Mouse (Mus musculus) lung, postnatal 0 days (tissue): ENCODE measurements around the gene Arsa. TPM values are rescaled to one million over a fixed set of nuclear protein-coding genes. Genes with fewer than 3 reads are reported as not detected.
A peak's percentile ranks its signal among the peaks of the same experiment; 100 is the strongest.

Source experiments
- ATAC-seq: fragments of 200-750 bp; cut with Nextera tagmentation; 2 replicates; pipeline ENCODE4 v1.8.0; 2017; ENCODE audit warnings: moderate library complexity
- DNase-seq: peaks from one replicate; pipeline ENCODE4 v3.0.0-alpha.2; 2016; ENCODE audit warnings: low spot score
- H3K27ac ChIP-seq: fragments of 300-500 bp; sonication (generic); 2 replicates; pipeline ENCODE4 v1.5.1; 2014; ENCODE audit warnings: antibody characterized with exemption, mild to moderate bottlenecking, low read length, mixed read lengths
- H3K27me3 ChIP-seq: fragments of 300-500 bp; sonication (generic); replicated peaks from 2 replicates; pipeline ENCODE4 v1.6.1; 2014; ENCODE audit warnings: low read length, mixed read lengths; ENCODE audit not compliant: insufficient read depth
- H3K36me3 ChIP-seq: fragments of 300-500 bp; sonication (generic); 2 replicates; pipeline ENCODE4 v1.6.1; 2014; ENCODE audit warnings: low read length, mixed read lengths; ENCODE audit not compliant: insufficient read depth
- H3K4me1 ChIP-seq: fragments of 300-500 bp; sonication (generic); 2 replicates; pipeline ENCODE4 v1.6.1; 2014; ENCODE audit warnings: antibody characterized with exemption, low read depth, low read length, mixed read lengths; ENCODE audit not compliant: insufficient read depth
- H3K4me2 ChIP-seq: fragments of 300-500 bp; sonication (generic); replicated peaks from 2 replicates; pipeline ENCODE4 v1.6.1; 2014; ENCODE audit warnings: low read depth, mild to moderate bottlenecking, low read length, moderate library complexity, mixed read lengths
- H3K4me3 ChIP-seq: fragments of 300-500 bp; sonication (generic); 2 replicates; pipeline ENCODE4 v1.5.1; 2014; ENCODE audit warnings: low read depth, low read length
- H3K9ac ChIP-seq: fragments of 300-500 bp; sonication (generic); replicated peaks from 2 replicates; pipeline ENCODE4 v1.6.1; 2014; ENCODE audit warnings: low read depth, mild to moderate bottlenecking
- H3K9me3 ChIP-seq: fragments of 300-500 bp; sonication (generic); 2 replicates; pipeline ENCODE4 v1.6.1; 2016; ENCODE audit warnings: low read length, mixed read lengths
- CTCF ChIP-seq: IDR thresholded peaks from 2 replicates; pipeline ENCODE4 v1.5.1; 2016; ENCODE audit warnings: antibody characterized with exemption, mild to moderate bottlenecking
- EP300 ChIP-seq: IDR thresholded peaks from 2 replicates; pipeline ENCODE4 v1.6.1; 2016; ENCODE audit warnings: antibody characterized with exemption, mild to moderate bottlenecking, control low read depth
- WGBS: fragments of 180-500 bp; shearing (Covaris S2); extraction: QIAGEN DNeasy Blood & Tissue Kit; methylation state at CpG from one replicate; pipeline ENCODE4 v1.1.7; 2014; 5-methylcytosine and 5-hydroxymethylcytosine counted together
- polyA plus RNA-seq: library from polyadenylated mRNA; unstranded; fragments of >200 nt; fragmentation: Nextera tagmentation; extraction: Ambion mirVana; gene quantifications from 2 replicates; pipeline ENCODE4 v1.2.1, GENCODE M21; 2015

Gene Arsa
- polyA plus RNA-seq, 1 experiment from 2014 or later, result 22.4 TPM

DNA sequence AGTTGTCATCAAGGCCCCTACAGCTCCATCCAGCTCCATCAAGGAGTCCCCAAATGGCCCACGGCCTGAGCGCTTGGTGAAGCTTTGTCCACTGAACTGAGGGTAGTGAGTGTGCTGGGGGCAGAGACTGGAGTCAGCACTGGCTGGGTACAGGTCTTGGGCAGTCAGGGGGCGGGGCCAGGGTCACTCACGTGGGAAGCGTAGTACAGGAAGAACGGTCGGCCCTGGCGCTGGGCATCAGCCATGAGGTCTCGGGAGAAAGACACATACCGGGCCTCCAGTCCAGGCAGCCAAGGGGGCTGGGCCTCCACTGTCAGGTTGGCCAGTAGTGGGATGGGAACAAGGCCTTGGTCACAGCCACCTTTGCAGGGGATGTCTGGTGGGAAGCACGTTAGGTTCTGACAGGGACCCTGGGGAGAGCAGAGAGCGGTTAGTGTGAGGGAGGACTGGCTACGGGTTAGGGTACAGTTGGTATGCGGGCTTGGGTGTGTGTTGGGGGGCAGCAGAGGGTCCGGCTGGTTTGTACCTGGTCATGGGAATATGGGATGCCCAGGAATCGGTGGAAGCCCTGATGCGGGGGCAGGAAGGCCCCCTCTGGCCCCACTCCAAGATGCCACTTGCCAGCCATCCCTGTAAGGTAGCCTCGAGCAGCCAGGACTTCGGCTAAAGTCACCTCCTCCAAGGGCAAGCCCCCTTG is 2.5 kb downstream of the Arsa start:
- no peaks in the 10 kb centered on the region for H3K36me3 ChIP-seq
- H3K9ac ChIP-seq, result no peak overlapping the region
- no peak overlapping the region for H3K4me3 ChIP-seq
- H3K9me3 ChIP-seq, result no peaks in the 10 kb centered on the region
- DNase-seq, result no peak
- no peak overlapping the region for H3K4me2 ChIP-seq
- WGBS, result 91% methylated on average over 19 of the region's 19 CpGs
- no peak overlapping the region for H3K27ac ChIP-seq
- TF ChIP-seq EP300 (no peak), CTCF (no peak)
- no peaks in the 10 kb centered on the region for H3K27me3 ChIP-seq
- no peak for ATAC-seq
- peaks cover 8% of the 10 kb centered on the region; the same call in 1 of the 2 replicates for H3K4me1 ChIP-seq

DNA sequence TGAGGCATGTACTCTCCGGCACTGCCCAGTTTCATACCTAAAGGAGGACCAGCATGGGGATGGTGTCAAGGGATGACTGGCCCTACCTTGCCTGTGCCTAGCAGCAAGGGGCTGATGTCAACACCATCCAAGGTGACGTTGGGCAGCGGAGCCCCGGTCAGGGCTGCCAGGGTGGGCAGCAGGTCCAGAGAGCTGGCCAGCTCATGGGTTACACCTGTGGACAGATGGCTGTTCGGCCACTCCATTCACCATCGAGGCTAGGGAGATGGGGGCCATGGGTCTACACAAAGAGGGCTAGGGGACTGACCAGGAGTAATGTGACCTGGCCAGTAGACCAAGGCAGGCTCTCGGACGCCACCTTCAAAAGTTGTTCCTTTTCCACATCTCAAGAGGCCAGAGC is 3.3 kb downstream of the Arsa start:
- H3K27me3 ChIP-seq, result no peaks in the 10 kb centered on the region
- ATAC-seq (no peak), DNase-seq (no peak)
- peaks cover 8% of the 10 kb centered on the region; the same call in 1 of the 2 replicates for H3K4me1 ChIP-seq
- H3K9ac ChIP-seq, result no peak overlapping the region
- TF ChIP-seq CTCF, result no peak
- no peak for TF ChIP-seq EP300
- 96% methylated on average over 8 of the region's 8 CpGs for WGBS
- H3K4me3 ChIP-seq, result no peak overlapping the region
- no peak overlapping the region for H3K4me2 ChIP-seq
- H3K9me3 ChIP-seq, result no peaks in the 10 kb centered on the region
- no peaks in the 10 kb centered on the region for H3K36me3 ChIP-seq
- H3K27ac ChIP-seq, result no peak overlapping the region

DNA sequence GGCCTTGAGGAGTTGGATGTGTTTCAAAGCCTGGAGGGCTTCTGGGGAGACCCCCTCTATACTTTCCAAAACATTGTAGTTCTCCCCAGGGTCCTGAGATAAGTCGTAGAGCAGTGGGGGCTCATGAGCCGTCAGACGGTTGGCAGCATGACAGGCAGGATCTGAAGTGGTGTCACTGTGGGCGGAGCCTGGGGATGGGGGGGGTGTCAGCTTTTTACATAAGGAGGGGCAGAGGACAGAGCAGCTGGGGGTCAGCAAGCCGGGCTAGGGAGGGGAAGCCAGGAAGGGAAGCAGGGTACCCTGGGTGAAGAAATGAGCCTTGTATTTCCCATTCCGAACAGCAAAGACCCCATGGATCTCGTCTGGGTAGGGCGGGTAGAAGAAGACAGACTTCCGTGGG is 3.9 kb downstream of the Arsa start:
- 65% methylated on average over 9 of the region's 9 CpGs for WGBS
- TF ChIP-seq CTCF (no peak), EP300 (no peak)
- Histone ChIP-seq H3K4me1 (peaks cover 8% of the 10 kb centered on the region; the same call in 1 of the 2 replicates), H3K36me3 (no peaks in the 10 kb centered on the region), H3K27ac (no peak overlapping the region), H3K4me3 (no peak overlapping the region), H3K9me3 (no peaks in the 10 kb centered on the region), H3K9ac (no peak overlapping the region), H3K4me2 (no peak overlapping the region), H3K27me3 (no peaks in the 10 kb centered on the region)
- no peak for ATAC-seq
- DNase-seq, result no peak

DNA sequence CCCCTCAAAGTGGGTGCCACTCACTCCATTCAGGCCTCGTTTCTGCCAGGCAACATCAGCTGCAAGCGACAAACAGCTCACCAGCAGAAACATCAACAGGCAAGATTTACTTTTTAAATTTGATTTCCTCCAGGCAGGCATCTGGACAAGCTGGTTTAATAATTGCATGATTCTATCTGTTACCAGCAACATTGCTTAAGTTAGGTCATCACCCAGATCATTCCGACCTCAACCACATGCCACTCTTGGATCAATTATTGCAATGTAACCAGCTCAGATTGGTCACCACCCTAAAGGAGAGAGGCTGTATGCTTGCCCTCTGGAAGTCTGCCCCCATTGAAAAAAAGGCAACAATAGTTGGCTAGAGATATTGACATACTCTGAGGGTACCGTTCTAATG is 5.7 kb downstream of the Arsa start:
- no peaks in the 10 kb centered on the region for H3K9me3 ChIP-seq
- H3K9ac ChIP-seq, result no peak overlapping the region
- TF ChIP-seq CTCF (no peak), EP300 (no peak)
- DNase-seq, result no peak
- no peaks in the 10 kb centered on the region for H3K36me3 ChIP-seq
- no peak overlapping the region for H3K4me3 ChIP-seq
- no peaks in the 10 kb centered on the region for H3K27me3 ChIP-seq
- ATAC-seq, result no peak
- no peak overlapping the region for H3K27ac ChIP-seq
- peaks cover 8% of the 10 kb centered on the region; the same call in 1 of the 2 replicates for H3K4me1 ChIP-seq
- no peak overlapping the region for H3K4me2 ChIP-seq
- WGBS, result 83% methylated on average over 4 of the region's 4 CpGs

DNA sequence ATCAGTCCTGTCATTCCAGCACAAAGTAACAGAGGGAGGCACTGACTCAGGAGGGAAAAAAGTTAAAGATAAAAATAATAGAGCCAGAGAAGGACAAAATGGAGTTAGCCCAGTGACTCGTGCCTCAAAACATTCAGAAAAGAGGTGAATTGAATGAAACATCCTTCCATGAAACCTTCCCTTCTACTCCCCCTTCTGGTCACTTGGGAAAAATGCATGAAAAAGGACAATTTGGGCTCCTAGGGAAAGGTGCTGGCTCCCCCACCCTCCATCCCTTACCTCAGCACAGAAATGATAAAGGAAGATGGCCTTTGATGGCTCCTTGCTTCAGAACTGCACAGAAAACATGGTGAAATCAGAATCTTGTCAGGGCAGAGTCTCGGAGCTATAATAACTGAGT is 8.6 kb downstream of the Arsa start:
- 20% methylated on average over 2 of the region's 2 CpGs for WGBS
- Histone ChIP-seq H3K27me3 (no peaks in the 10 kb centered on the region), H3K4me3 (no peak overlapping the region), H3K9ac (no peak overlapping the region), H3K27ac (no peak overlapping the region), H3K4me1 (no peaks in the 10 kb centered on the region), H3K36me3 (no peaks in the 10 kb centered on the region), H3K9me3 (no peaks in the 10 kb centered on the region), H3K4me2 (no peak overlapping the region)
- TF ChIP-seq EP300 (no peak), CTCF (peak; percentile 77)
- ATAC-seq (no peak), DNase-seq (peak; percentile 51)

DNA sequence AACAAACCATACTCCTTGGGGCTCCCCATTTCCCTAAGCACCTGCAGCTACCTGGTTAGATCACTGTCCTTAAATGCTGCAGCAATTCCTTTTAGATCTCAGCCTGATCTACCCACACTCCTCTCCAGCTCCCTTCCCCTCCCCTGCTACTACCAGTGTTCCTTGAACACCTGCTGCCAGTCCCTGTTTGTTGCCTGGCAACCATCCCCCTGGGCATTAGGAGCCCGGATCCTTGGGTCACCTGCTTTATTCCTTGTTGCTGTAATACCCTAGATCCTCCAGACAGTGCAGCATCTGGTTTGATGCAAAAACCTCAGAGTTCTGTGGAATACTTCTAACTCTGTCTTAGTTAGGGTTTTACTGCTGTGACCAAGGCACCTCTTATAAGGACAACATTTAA is 12.2 kb downstream of the Arsa start:
- no peak overlapping the region for H3K27ac ChIP-seq
- no peaks in the 10 kb centered on the region for H3K36me3 ChIP-seq
- no peaks in the 10 kb centered on the region for H3K27me3 ChIP-seq
- no peak for TF ChIP-seq CTCF
- TF ChIP-seq EP300, result no peak
- DNase-seq (no peak), ATAC-seq (no peak)
- H3K9ac ChIP-seq, result no peak overlapping the region
- no peaks in the 10 kb centered on the region for H3K4me1 ChIP-seq
- no peaks in the 10 kb centered on the region for H3K9me3 ChIP-seq
- no peak overlapping the region for H3K4me3 ChIP-seq
- no peak overlapping the region for H3K4me2 ChIP-seq
- WGBS, result 8% methylated on average over 1 of the region's 1 CpGs
